Mouse (Mus musculus) liver, postnatal 0 days (tissue): ENCODE results near the gene Nr1i3.

Experiments used
- CTCF ChIP-seq: sonication (generic); IDR thresholded peaks from 2 replicates; pipeline ENCODE4 v1.5.1; 2016; ENCODE audit warnings: antibody characterized with exemption, low read depth
- EP300 ChIP-seq: IDR thresholded peaks from 2 replicates; pipeline ENCODE4 v1.6.1; 2016; ENCODE audit warnings: antibody characterized with exemption, low read depth, mild to moderate bottlenecking

GRCm38 (mm10) chr1:171172779-171173178 is 41.0 kb upstream of the Nr1i3 start:
- TF ChIP-seq CTCF (no peak), EP300 (no peak)
